Mouse (Mus musculus): Measurements from ENCODE around the gene Aspg. TPM values are rescaled to one million over a fixed set of nuclear protein-coding genes. Genes with fewer than 3 reads are reported as not detected.

Aspg gene
- polyA plus RNA-seq, 3 experiments from 2014 or later = not detected

DNA sequence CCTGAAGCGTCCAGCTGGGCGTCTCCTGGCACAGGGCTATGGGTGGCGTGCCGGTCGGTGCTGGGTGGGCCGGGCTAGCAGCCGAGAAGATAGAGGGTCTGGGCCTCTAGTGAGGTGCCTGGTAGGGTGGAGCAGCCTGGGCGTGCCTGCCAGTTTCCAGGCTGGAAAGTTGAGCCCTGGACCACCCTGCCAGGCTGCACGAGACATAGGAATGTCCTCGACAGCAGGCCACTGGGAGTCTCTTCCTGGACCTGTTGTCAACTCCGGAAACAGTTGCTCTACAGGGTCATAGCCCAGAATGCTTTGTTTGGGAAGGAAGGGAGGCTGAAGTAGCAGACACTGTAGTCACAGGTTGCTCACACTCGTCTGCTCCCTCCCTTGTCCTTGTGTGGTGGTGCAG lies 47.1 kb downstream of the Aspg start:
- ATAC-seq = no peak

DNA sequence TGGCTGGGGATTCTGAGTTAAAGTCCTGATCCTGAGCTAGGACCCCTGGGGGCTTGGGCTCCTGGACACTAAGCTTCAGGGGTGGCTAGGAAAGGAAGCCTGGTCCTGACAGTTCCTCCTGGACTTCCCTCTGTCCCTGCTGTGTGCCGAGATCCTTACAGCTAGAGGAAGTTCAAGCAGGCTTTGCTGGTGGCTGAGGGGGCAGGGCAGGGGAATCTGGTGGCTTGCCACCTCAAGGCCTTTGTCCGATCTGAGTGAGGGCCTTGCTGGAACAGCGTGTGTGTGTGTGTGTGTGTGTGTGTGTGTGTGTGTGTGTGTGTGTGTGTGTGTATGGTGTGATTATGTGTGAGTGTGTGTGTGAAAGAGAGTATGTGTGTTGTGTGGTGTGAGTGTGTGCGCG lies 48.0 kb downstream of the Aspg start:
- ATAC-seq = no peak

DNA sequence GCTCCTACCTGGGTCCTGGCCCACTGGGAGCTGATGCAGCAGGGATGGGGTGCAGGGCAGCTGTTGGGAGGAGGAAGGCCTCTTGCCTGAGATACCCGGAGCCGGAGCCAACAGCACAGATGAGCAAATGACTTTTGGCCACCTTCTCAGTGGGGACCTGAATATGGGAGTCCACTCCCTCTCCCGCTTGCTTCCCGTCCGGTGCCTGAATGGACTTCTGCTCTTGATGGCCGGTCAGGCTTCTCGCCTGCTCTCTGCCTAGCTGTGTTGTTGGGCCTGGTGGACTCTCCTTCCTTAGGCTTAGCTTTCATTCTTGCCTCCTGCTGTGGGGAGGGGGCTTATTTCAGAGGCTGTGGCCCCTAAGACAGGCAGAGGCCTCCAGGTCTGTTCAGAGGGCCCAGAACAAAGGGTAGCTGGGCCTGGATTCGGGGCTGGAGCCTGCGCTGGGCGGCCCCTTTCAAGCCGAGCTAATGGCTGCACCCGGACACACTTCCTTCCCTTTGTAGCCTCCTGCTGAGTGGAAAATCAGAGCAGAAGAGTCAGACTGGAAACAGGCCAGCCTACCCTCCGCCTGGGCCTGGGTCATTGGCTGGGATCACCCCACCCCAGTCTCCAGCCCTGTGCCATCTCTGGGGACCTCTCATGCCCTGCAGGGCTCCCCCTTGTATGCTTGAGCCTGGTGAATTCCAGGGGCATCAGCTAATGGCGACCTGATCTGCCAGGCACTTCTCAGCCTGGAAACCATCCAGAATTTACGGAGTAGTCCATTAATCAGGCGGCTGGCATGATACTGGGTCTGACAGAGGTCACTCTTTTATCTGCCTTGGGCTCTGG lies 49.0 kb downstream of the Aspg start:
- ATAC-seq = no peak

DNA sequence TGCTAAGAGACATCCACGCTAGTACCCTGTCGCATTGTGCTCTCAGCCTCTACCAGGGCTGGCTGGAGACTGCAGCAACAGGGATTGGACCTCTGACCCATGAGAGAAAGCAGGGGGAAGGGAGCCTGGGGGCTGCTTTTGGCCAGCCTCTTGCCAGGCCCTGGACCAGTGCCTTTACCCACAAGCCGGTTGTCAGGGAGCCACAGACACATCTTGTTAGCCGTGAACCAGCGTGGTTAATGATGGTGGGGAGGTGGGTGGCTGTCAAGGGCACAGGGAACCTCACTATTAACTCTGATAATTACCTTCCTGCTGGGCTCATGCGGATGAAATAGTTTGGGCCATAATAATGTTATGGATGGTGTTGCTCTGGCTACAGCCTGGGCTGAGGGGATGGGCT lies 50.3 kb downstream of the Aspg start:
- ATAC-seq = no peak

DNA sequence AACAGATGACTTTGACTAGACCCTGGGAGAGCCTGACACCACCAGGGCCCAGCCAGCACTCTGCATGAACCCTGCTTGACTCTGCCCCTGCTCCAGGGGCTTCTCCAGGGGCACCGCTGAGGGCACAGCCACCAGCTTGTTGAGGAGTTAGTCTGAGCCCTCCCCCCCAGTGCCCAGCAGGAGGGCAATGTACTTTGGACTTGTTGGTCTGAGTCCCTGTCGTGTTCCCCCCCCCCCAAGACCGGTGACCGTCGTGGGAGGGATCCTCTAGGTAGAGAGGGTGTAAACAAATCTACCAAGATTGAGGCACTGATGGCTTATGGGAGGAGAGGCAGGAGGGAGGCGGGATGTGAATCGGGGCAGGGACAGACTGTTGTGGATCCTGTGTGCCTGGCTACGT lies 51.8 kb downstream of the Aspg start:
- no peak for ATAC-seq

DNA sequence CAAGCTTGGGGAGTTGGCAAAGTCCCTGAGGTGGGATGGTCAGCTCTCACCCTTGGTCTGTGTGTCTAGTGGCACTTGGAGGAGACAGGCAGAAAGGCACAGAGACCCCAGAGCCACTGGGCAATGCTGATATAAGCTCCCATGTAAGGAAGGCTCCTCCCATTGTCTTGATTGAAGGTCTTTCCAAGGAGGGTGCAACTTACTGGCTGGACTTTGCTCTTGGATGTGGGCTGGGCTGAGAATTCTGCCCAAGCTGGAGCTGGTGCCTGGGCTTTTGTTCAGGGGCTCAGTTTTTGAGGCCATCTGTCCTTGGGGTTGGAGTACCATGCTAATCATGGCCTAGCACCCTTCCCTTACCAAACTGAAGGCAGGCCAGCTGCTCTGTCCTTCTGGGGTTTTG lies 52.3 kb downstream of the Aspg start:
- no peak for ATAC-seq

DNA sequence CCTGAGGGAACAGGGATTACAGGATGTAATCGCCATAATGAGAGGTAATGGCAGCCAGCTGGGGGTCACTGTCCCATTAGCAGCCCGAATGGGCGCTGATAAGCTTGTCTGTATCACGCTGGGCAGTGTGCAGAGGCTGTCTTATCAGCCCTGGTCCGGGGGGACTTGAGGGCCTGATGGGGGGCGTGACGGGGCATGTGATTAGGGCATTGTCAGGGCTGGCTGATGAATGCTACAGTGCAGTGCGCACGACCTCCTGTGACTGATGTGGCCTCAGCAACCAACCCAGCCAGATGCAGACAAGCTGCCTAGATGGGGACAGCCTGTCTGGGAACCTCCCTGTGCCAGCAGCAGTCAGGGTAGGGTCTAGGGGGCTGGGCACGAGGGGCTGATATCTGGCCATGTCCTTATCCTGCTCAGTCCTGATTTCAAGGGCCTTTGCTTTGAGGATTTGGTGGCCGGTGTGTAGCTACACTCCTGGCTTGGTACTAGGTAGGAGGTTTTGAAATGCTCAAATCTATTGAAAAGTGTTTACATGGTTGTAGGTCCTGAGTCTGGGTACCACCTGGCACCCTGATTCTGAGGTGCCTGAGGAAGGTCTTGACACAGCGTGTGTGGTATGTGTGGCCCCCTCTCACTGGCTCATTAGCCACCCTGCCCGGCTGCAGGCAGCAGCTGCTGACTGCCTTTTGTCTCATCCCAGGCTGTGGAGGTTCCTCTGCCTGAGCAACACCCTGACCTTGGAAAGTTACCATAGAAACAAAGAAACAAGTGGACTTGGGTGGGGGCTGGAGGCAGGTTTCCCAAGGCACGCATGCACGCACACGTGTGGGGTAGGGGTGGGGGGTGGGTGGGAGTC lies 57.7 kb downstream of the Aspg start:
- no peak for ATAC-seq

DNA sequence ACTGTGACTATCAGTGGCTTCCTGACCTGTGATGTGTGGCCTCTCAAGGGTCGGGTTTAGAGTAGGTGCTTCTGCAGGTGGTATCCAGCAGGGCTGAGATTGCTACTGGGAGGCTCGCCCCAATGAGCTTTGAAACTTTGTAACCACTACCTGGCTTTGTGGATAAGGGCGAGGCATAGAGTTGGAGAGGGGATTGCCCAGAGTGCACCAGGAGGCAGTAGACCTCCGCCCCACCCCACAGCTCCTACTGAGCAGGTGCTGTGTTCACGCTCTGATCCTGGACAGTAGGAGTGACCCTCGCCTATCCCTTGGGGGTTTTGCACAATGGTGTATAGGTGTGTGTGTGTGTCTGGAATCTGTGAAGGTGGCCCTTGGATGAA lies 58.4 kb downstream of the Aspg start:
- ATAC-seq = no peak

DNA sequence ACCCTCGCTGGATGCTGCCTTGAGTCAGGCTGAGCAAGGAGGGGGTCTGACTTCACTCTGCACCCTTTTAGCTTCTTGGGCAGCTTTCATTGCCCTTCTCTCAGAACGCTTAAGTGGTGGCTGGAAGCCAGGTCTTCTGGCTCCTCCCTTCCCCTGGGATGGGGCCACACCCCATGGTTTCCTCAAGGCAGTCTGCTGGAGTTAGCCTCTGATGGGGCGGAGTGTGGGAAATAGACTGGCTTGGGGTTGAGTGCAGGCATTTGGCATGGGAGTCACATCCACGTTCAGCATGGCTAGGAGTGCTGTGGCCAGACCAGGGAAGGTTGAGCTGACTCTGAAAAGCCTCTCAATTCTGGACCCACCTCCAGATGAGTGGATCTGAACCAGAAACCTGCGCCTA lies 62.8 kb downstream of the Aspg start:
- ATAC-seq = no peak

DNA sequence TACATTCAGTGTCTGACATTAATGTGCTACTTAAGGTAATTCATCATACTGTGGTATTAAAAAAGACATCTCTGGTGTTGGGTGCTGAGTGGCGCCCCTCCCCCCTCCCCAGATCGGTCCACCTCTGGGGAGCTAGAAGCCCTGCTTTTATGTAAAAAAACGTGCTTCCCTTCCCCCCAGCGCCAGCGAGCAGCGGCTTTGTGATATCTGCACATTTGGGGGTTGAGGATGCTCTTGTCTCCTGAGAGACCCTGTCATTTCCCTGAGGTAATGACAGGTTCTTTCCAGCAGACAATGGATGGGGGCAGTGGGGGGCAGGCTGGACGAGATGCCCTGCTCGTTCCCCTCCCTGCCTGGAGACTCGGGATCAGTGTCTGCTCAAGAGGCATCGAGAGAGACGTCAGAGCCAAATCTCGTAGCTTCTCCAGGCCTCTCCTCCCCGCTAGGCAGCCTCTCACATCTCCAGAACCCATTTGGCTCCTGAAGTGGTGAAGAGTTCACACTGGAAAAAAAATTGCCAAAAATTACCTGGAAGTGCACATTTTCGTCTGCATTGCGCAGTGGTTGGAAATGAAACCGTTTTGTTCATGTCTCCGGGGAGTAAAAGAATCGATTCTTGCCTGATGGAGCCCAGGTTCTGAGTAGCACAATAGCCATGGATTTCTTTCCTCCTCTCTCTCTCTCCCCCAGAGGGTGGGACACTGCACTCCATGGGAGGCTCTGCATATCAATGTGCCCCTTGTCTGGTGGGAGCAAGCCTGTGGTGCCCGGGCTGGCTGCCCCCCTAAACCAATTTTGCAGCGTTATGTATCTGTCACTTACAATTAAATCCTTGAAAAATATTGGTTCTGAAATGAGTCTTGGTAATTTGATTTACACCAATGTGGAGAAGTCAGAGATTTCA lies 64.4 kb downstream of the Aspg start:
- no peak for ATAC-seq

DNA sequence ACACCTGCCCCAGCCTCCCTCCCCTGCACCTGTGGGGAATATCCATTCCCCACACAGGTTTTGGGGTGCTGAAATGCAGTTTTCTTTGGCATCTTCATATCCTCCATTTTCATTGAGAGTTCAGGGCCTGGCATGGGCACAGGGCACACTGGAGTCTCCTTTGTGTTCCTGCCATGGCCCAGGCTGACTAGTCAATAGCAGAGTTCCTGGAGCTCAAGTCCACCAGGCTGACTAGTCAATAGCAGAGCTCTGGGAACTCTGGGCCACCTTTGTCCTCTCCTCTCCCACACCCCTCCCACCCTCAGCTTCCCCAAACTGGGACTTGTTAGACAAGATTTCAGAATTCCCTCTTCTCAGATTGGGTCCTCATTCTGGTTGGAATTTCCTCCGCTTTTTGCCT lies 65.2 kb downstream of the Aspg start:
- ATAC-seq = no peak

DNA sequence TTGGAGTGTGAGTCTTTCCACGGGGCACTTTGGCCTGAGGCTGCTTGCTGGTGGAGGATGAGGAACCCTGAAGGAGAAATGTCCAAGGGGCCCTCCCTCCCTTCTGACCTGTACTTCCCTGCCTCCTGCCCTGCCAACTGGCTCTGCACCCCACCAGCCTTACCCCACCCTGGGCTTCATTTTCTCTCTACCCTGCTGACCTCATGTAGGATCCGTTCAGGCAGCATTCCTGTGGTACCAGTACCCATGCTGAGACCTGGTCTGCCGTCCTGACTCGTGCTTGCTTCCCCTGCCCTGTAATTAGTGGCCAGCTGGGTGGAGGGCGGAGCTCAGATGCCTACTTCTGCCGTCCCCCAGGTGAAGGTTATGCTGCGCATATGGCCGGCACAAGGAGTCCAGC lies 65.7 kb downstream of the Aspg start:
- ATAC-seq = no peak

Other genes starting within 250 kb of the Aspg start
- 10 to 100 TPM in 1 of 3 experiments, 1 to 10 TPM in 2; 4.1 to 12.6 (median 8.6) TPM for gene Ppp1r13b, start 198.6 kb upstream of the Aspg start, polyA plus RNA-seq (2017; shearing (Covaris generic))
- gene Atp5mpl, start 139.7 kb upstream of the Aspg start, polyA plus RNA-seq (2017; shearing (Covaris generic)) = 100 to 1,000 TPM; 235 to 309 (median 282) TPM
- gene Tdrd9, start 135.1 kb upstream of the Aspg start, polyA plus RNA-seq (2017; shearing (Covaris generic)) = under 1 TPM in 1 of 3 experiments, not detected in 2; 0.10 TPM
- gene Rd3l, start 125.4 kb upstream of the Aspg start, polyA plus RNA-seq (2017; shearing (Covaris generic)) = not detected
- gene Kif26a, start 39.5 kb downstream of the Aspg start, polyA plus RNA-seq (2017; shearing (Covaris generic)) = not detected